Mouse (Mus musculus) left cerebral cortex, adult 2 months (tissue): Measurements from ENCODE around the gene D230025D16Rik. TPM values are rescaled to one million over a fixed set of nuclear protein-coding genes. Genes with fewer than 3 reads are reported as not detected.

ENCODE experiments used
- DNase-seq, 2 experiments: peaks; one replicate each; pipeline ENCODE4 v3.0.0; 2021 to 2022; ENCODE audit warnings: low spot score in 2 of 2, mixed read lengths in 1 of 2; ENCODE audit errors: extremely low spot score in 1 of 2
- H3K27ac ChIP-seq: fragments of 200-600 bp; 2 replicates; pipeline ENCODE4 v1.8.1; 2022
- H3K4me3 ChIP-seq: fragments of 200-600 bp; 2 replicates; pipeline ENCODE4 v1.8.1; 2022
- CTCF ChIP-seq: fragments of 200-600 bp; IDR thresholded peaks from 2 replicates; pipeline ENCODE4 v1.8.1; 2022; ENCODE audit warnings: antibody characterized with exemption, mild to moderate bottlenecking, moderate library complexity
- intact Hi-C: fragments of 180-260 bp; cut with DNase I; formaldehyde crosslinking; loops from one replicate; pipeline ENCODE4 v1.15.1; 2025
- total RNA-seq, 2 experiments: library from RNA; stranded (reverse); gene quantifications; 2 replicates each; pipeline ENCODE4 v1.2.3; 2021

Gene D230025D16Rik
- total RNA-seq, 2 experiments from 2014 or later, result 37.9 to 38.3 TPM

DNA sequence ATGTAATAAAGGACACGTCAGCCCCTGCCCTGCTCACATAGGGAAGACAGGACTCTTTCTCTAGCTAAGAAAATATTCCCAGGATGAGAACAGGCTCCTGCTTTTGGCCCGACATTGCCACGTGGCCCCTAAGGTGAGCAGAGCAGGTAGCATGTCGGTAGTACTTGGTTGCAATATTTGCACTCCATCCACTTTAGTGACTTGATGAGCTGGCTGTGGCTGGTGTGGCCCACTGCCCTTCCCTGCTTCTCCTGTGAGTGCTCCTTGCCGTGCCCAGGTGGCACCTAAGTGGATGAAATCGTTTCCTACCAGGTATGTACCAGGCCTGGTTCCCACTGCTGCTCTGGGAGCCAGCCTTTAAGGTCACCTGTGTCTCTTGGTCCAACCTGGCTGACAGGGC lies 27.0 kb downstream of the D230025D16Rik start:
- Histone ChIP-seq H3K27ac (no peak overlapping the region), H3K4me3 (no peak overlapping the region)
- intact Hi-C loops, result no loop called here
- TF ChIP-seq CTCF, result no peak
- no peak for DNase-seq

GRCm38 (mm10) chr8:105252680-105253537 lies 28.0 kb downstream of the D230025D16Rik start:
- no peak overlapping the region for H3K27ac ChIP-seq
- no peak for TF ChIP-seq CTCF
- DNase-seq, result no peak
- no peak overlapping the region for H3K4me3 ChIP-seq
- intact Hi-C loops, result no loop called here

GRCm38 (mm10) chr8:105253766-105254151 lies 28.8 kb downstream of the D230025D16Rik start:
- no peak for DNase-seq

GRCm38 (mm10) chr8:105254152-105254965 lies 29.4 kb downstream of the D230025D16Rik start:
- H3K27ac ChIP-seq, result peak overlapping the region; percentile 76
- intact Hi-C loops, result no loop called here

More at GRCm38 (mm10) chr8:105253766-105254151, 28.8 kb downstream of the D230025D16Rik start:
- intact Hi-C loops, result no loop called here
- TF ChIP-seq CTCF, result no peak
- no peak overlapping the region; the same call in 1 of the 2 replicates for H3K4me3 ChIP-seq
- peak overlapping the region; percentile 16; the same call in 1 of the 2 replicates for H3K27ac ChIP-seq

GRCm38 (mm10) chr8:105254966-105255350 lies 30.0 kb downstream of the D230025D16Rik start, which contains the start of gene B3gnt9:
Gene B3gnt9, minus strand, starts transcription at chr8:105255153.
- Histone ChIP-seq H3K4me3 (peak within 1 kb of the TSS; percentile 65), H3K27ac (peak within 1 kb of the TSS; percentile 76)
- no peak for TF ChIP-seq CTCF
- no peak for DNase-seq
- intact Hi-C loops, result no loop called here

More at GRCm38 (mm10) chr8:105254152-105254965, 29.4 kb downstream of the D230025D16Rik start:
- peak overlapping the region; percentile 65 for H3K4me3 ChIP-seq
- peak; percentile 87 for TF ChIP-seq CTCF
- DNase-seq, result peak; percentile 87 to 91

- H3K27ac ChIP-seq, result no peak overlapping the region
- DNase-seq, result no peak
- no peak for TF ChIP-seq CTCF
- intact Hi-C loops, result no loop called here
- no peak overlapping the region for H3K4me3 ChIP-seq
Observed at GRCm38 (mm10) chr8:105257318-105258114, 32.6 kb downstream of the D230025D16Rik start.

DNA sequence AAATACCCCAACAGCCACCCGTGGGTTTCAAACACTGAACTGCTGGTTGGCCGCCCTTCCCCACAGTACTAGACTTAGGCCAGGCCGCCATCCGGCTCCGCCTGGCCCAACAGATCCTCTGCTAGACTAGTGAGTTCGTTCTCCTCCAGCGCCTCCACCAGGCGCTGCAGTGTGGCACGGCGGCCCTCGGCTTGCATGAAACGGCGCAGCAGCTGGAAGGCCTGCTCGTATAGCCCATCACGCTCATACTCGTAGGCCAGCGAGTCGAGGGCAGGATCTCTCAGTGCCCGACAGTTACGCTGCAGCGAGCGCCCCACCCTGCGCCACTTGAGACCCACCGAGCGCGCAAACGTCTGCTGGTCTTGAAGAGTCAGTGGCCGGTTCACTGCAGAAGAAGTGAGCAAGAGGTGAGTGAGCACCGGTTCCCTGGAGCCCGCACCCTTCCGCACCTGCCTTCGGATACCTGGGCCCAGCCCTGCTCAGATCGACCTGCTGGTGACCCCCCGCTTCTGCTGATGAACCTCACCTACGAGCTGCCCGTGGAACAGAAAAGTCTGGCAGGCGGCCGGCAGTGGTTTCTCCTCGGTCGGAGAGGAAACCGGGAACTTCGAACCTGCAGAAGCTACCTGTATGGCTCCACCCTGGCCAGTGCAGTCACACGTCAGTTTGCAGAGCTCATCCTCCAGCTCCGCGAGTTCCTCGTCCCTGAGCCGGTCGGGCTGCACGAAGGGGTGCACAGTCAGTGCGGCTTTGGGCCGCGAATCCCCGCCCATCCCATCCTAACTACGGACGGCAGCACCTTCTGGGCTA lies 34.2 kb downstream of the D230025D16Rik start:
- intact Hi-C loops, result no loop called here
- DNase-seq, result no peak
- peak; percentile 19 for TF ChIP-seq CTCF
- peak overlapping the region; percentile 44 for H3K4me3 ChIP-seq
- no peak overlapping the region for H3K27ac ChIP-seq

DNA sequence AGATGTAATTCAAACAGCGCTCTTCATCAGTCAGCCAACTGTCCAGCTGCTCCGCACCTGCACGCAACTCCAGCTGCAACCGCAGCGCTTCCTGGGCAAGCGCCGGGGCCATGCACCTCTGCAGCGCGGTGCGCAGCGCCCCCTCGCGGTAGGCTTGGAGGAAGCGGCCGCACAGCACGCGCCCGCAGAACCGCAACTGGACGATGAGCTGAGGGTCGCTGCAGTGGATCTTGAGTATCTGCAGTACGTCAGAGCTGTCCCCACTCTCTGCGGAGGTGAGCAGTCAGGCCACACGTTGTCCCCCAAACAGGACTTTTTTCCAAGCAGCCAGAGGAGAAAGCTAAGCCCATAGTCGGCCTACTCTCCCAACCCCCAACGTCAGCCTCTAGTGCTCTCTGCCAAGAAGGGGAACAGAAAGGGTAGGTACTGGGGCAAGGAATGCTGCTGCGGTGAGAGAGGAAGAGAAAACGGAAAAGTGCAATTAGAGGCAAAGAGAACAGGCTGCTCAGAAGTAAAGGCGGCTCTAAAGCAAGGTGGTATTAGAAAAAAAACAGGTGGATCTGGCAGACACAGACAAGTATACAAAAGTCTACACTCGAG lies 34.9 kb downstream of the D230025D16Rik start:
- H3K4me3 ChIP-seq, result peak overlapping the region; percentile 44
- peak; percentile 97 for TF ChIP-seq CTCF
- DNase-seq, result peak; percentile 65 to 82
- H3K27ac ChIP-seq, result no peak overlapping the region
- intact Hi-C loops, result no loop called here

- TF ChIP-seq CTCF, result no peak
- Histone ChIP-seq H3K27ac (no peak overlapping the region), H3K4me3 (no peak overlapping the region)
- no peak for DNase-seq
- intact Hi-C loops, result no loop called here
Observed at GRCm38 (mm10) chr8:105260371-105261099, 35.6 kb downstream of the D230025D16Rik start.
